Mouse (Mus musculus) erythroblast, embryonic 14.5 days (primary cell): ENCODE data around the gene Slc35b2.

Source experiments
- GATA1 ChIP-seq: IDR thresholded peaks from 2 replicates; pipeline ENCODE4 v1.6.1; 2012; ENCODE audit warnings: low read length, inconsistent platforms, mixed read lengths
- TAL1 ChIP-seq: IDR thresholded peaks from 3 replicates; pipeline ENCODE4 v1.6.1; 2012; ENCODE audit warnings: low read length, inconsistent platforms, mixed read lengths

DNA sequence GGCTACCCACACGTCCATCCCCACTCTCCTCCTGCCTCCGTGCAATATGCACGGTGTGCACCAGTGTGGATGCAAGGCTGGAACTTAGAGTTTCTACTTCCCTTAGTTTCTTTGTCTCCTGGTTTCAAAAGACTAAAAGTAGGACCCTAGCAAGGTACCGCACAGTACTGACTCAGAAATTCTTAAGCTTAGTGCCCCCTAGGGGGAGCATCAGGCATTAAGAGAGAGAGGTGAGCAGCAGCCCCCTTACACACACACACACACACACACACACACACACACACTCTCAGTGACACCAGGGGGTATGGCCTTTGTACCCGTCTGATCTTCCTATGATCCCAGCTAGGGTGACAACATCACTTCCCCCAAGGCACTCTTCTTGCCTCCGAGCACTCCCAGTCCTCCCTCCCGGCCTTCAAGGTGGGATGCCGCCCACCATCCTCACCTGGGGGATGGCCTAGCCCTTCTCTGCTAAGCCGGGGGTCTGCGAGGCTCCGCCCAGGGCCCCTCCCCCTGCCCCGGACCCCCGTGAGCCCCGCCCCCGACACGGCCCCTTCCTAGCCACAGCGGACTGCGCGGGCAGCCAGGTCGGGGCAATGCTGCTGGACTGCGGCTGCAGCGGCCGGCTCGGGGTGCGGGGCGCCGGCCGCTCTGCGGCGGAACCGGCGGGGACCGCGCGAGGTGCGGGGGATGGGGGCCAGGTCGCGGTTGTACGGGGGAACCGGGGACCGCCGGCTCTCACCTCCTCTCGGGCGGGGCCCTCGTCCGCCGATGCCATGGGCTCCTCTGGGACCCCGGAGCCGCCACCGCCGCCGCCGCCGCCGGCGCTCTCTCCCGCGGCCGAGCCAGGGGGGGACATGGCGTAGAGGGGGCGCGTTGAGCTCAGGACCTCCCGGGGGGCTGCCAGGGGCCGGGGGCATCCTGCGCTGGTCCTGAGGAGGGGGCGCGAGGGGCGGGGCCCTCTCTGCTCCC is 14.8 kb upstream of the Slc35b2 start:
- TF ChIP-seq GATA1 (no peak), TAL1 (no peak)
